Mouse (Mus musculus): ENCODE measurements around the gene 9530002B09Rik. TPM values are rescaled to one million over a fixed set of nuclear protein-coding genes. Genes with fewer than 3 reads are reported as not detected.

9530002B09Rik gene
- polyA plus RNA-seq (2015; fragmentation: Nextera tagmentation; extraction: Ambion mirVana): not detected in 2 replicates

DNA sequence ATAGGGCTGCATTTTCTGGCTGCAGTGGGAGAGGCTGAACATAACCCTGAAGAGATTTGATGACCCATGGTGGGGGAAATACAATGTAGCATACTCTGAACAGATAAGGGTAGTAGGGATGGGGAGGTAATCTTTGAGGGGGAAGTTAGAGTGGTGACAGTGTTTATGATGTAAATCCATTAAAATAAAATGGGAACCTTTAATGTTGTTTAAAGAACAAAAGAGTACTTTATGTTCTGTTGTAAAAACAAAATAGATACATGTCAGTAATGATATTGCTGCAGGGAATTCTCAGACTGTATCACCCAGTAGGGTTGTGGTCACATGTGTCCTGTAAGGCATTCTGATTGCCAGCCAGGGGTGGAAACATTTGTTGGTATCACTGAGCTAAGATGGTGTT lies at the start of gene 9530002B09Rik:
TSS of gene 9530002B09Rik (plus strand) at position 301 of the 400 bp plus-strand sequence.

Other genes with a start within 250 kb of the 9530002B09Rik start
- gene Ppt1, start 147.0 kb downstream of the 9530002B09Rik start, polyA plus RNA-seq (2015; fragmentation: Nextera tagmentation; extraction: Ambion mirVana): 47.8 and 50.4 TPM in 2 replicates
- 126 and 136 TPM in 2 replicates for gene Cap1, start 196.8 kb downstream of the 9530002B09Rik start, polyA plus RNA-seq (2015; fragmentation: Nextera tagmentation; extraction: Ambion mirVana)